Mouse (Mus musculus) limb, embryonic 11.5 days (tissue): ENCODE measurements at regions not wholly inside any gene's neighbourhood (a gene's known extent, or its start where the extent isn't known, plus 50 kb on each side); places are given as distances from the start of the nearest gene placed in this dataset.

Source experiments
- ATAC-seq: fragments of 200-750 bp; cut with Nextera tagmentation; 2 replicates; pipeline ENCODE4 v1.8.0; 2017; ENCODE audit warnings: low read depth; ENCODE audit not compliant: insufficient number of reproducible peaks, low FRiP score, low TSS enrichment
- DNase-seq: peaks from one replicate; pipeline ENCODE4 v3.0.0-alpha.2; 2015; ENCODE audit warnings: low spot score
- H3K27ac ChIP-seq: fragments of 300-500 bp; sonication (generic); replicated peaks from 2 replicates; pipeline ENCODE4 v1.5.1; 2014; ENCODE audit warnings: low read depth, mild to moderate bottlenecking, low read length
- H3K27me3 ChIP-seq: fragments of 300-500 bp; sonication (generic); 2 replicates; pipeline ENCODE4 v1.6.1; 2014; ENCODE audit warnings: mild to moderate bottlenecking, low read length, mixed read lengths; ENCODE audit not compliant: control insufficient read depth, insufficient read depth
- H3K36me3 ChIP-seq: fragments of 300-500 bp; sonication (generic); 2 replicates; pipeline ENCODE4 v1.6.1; 2014; ENCODE audit warnings: mild to moderate bottlenecking, low read length, moderate library complexity, mixed read lengths; ENCODE audit not compliant: control insufficient read depth, insufficient read depth
- H3K4me1 ChIP-seq: fragments of 300-500 bp; sonication (generic); 2 replicates; pipeline ENCODE4 v1.6.1; 2014; ENCODE audit warnings: low read length, mixed read lengths; ENCODE audit not compliant: control insufficient read depth, insufficient read depth
- H3K4me2 ChIP-seq: fragments of 300-500 bp; sonication (generic); 2 replicates; pipeline ENCODE4 v1.6.1; 2014; ENCODE audit warnings: low read depth, mild to moderate bottlenecking, moderate library complexity; ENCODE audit not compliant: severe bottlenecking
- H3K4me3 ChIP-seq: fragments of 300-500 bp; sonication (generic); 2 replicates; pipeline ENCODE4 v1.5.1; 2014; ENCODE audit warnings: low read depth, low read length
- H3K9ac ChIP-seq: fragments of 300-500 bp; sonication (generic); 2 replicates; pipeline ENCODE4 v1.6.1; 2014; ENCODE audit warnings: mild to moderate bottlenecking, low read length
- H3K9me3 ChIP-seq: fragments of 300-500 bp; sonication (generic); 2 replicates; pipeline ENCODE4 v1.6.1; 2016; ENCODE audit warnings: low read length; ENCODE audit not compliant: control insufficient read depth
- WGBS: fragments of 180-500 bp; shearing (Covaris S2); extraction: QIAGEN DNeasy Blood & Tissue Kit; methylation state at CpG from one replicate; pipeline ENCODE4 v1.1.7; 2014; 5-methylcytosine and 5-hydroxymethylcytosine counted together

DNA sequence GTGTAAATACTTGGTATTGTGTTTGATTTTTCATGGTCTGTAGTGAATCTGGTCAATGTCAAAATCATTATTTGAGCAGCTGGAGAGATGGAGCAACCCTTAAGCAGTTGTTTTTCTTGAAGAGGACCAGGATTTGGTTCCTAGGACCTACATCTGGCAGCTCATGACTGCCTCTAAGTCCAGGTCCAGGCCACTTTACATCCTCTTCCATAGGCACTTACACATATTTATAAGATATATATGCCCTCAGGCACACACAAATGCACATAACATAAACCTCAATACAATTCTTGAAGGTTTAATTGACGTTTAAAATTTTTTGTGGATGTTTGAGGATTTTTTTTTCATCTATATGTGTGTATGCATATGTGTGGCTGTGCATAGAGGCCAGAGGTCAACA, 96.8 kb upstream of the Fam240b start:
- H3K4me1 ChIP-seq = no peaks in the 10 kb centered on the region
- no peak overlapping the region for H3K27ac ChIP-seq
- no peak overlapping the region for H3K4me3 ChIP-seq
- DNase-seq (no peak), ATAC-seq (no peak)
- H3K36me3 ChIP-seq = no peaks in the 10 kb centered on the region
- no peaks in the 10 kb centered on the region for H3K27me3 ChIP-seq
- 64% methylated on average over 1 of the region's 1 CpGs for WGBS
- H3K9me3 ChIP-seq = no peaks in the 10 kb centered on the region
- no peak overlapping the region for H3K9ac ChIP-seq
- H3K4me2 ChIP-seq = no peak overlapping the region

DNA sequence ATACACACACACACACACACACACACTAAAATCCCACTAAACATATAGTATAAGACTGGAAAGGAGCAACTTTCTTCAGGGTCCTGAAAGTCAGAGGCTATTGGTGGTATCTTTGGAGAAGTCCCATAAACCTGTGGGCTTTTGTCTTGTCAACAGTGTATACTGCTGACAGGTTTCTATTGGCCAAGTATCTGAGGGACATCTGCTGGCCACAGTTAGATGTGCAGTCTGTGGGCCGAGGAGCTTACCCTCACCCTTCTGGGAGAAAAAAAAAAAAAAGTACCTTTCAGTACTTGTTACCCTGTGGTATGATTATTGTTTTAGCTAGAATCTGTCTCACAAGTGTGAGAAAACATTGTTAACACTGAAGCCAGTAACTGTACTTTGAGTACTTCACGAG, 76.1 kb upstream of the Fam240b start:
- H3K4me3 ChIP-seq = no peak overlapping the region
- H3K36me3 ChIP-seq = no peaks in the 10 kb centered on the region
- no peaks in the 10 kb centered on the region for H3K27me3 ChIP-seq
- 58% methylated on average over 2 of the region's 2 CpGs for WGBS
- DNase-seq = no peak
- no peak overlapping the region for H3K9ac ChIP-seq
- H3K4me1 ChIP-seq = no peaks in the 10 kb centered on the region
- no peak for ATAC-seq
- H3K4me2 ChIP-seq = no peak overlapping the region
- H3K27ac ChIP-seq = no peak overlapping the region
- no peaks in the 10 kb centered on the region for H3K9me3 ChIP-seq

DNA sequence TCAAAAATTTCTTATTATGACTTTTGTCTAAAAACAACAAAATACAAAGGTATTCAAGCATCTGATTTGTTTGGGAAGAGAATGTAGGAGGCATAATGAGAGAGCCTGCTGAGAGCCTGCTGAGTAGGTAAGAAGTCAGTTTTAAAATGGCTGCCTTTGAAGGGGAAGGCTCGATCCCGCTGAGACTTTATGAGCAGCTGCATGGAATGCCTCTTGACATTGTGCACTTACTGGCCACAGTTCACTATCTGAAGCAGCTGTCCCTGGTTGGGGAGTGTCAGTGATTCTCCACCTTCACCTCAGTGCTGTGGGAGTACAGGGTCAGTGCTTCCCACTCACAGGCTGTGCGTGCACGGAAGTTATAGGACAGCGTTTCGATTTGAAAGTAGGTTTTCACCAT, 71.3 kb upstream of the Fam240b start:
- H3K27ac ChIP-seq = no peak overlapping the region
- no peaks in the 10 kb centered on the region for H3K36me3 ChIP-seq
- no peaks in the 10 kb centered on the region for H3K9me3 ChIP-seq
- no peak overlapping the region for H3K9ac ChIP-seq
- DNase-seq (peak; percentile 48), ATAC-seq (no peak)
- H3K4me3 ChIP-seq = no peak overlapping the region
- 54% methylated on average over 6 of the region's 6 CpGs for WGBS
- no peaks in the 10 kb centered on the region for H3K4me1 ChIP-seq
- H3K4me2 ChIP-seq = no peak overlapping the region
- H3K27me3 ChIP-seq = no peaks in the 10 kb centered on the region

DNA sequence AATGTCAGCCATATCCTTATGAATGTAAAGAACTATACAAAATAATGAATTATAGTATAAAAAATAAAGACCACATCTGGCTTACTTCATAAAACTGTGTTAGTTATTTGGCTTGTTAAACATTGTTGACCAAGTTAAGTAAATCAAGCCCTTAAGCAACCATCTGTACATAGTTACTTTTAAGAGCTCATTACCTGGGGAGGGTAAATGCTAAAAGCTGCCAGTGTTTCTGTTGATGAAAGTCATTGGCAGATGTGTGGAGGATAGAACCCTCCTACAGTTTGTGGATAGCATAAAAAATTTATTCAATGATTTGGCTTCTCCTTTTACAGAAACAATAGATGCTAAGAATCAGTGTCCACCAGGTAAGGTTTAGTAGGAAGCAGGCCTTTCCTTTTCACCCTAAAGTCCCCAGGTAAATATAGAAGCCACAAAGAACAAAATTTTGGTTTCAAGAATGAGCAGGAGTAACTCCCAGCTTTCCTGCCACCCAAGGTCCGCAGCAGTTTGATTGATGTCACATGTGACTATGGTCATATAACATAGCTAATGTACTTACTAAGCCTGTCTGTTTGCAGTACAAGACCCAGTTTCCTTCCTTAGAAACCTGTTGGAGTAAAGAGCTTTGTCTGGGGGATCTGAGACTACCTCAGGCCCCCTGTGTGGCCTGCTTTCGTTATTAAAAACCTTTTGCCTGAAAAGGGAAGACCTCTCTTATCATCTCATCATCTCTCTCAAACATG, 69.5 kb upstream of the Fam240b start:
- H3K27ac ChIP-seq = peak overlapping the region; percentile 49
- DNase-seq (peak; percentile 27), ATAC-seq (0 out of 2 replicates have a peak, but pooled peaks have one; percentile 62)
- H3K9ac ChIP-seq = no peak overlapping the region
- H3K4me1 ChIP-seq = no peaks in the 10 kb centered on the region
- H3K36me3 ChIP-seq = no peaks in the 10 kb centered on the region
- WGBS = 38% methylated on average over 2 of the region's 2 CpGs
- H3K4me2 ChIP-seq = no peak overlapping the region
- no peaks in the 10 kb centered on the region for H3K9me3 ChIP-seq
- H3K4me3 ChIP-seq = no peak overlapping the region
- H3K27me3 ChIP-seq = no peaks in the 10 kb centered on the region

DNA sequence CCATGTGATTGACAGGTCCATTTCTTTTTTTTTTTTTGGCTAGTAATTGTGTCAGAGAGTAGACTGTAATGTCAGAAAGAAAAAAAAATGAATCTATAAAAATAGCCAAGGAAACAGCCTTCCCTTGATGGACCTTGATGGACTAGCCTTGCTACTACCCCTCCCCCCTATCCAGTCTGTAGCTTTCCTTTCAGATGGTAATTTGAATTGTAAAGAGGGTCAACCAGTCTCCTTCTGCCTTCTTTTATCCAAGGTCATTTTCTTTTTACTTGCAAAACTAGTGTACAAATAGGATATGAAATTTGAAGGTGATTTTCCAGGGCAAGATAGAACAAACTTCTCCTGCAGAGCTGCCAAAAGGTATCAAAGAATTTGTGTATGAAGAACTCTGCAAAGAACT, 68.2 kb upstream of the Fam240b start:
- Histone ChIP-seq H3K27ac (no peak overlapping the region), H3K9me3 (no peaks in the 10 kb centered on the region), H3K4me3 (no peak overlapping the region), H3K4me1 (no peaks in the 10 kb centered on the region), H3K9ac (no peak overlapping the region), H3K27me3 (no peaks in the 10 kb centered on the region), H3K36me3 (no peaks in the 10 kb centered on the region), H3K4me2 (no peak overlapping the region)
- ATAC-seq (no peak), DNase-seq (no peak)
